Mouse (Mus musculus) MN1 (cell line): ENCODE measurements at regions not wholly inside any gene's neighbourhood (a gene's known extent, or its start where the extent isn't known, plus 50 kb on each side); places are given as distances from the start of the nearest gene placed in this dataset.
A peak's percentile ranks its signal among the peaks of the same experiment; 100 is the strongest.

Source experiments
- DNase-seq: peaks from one replicate; pipeline ENCODE4 v3.0.0-alpha.2; 2016; ENCODE audit warnings: low spot score

DNA sequence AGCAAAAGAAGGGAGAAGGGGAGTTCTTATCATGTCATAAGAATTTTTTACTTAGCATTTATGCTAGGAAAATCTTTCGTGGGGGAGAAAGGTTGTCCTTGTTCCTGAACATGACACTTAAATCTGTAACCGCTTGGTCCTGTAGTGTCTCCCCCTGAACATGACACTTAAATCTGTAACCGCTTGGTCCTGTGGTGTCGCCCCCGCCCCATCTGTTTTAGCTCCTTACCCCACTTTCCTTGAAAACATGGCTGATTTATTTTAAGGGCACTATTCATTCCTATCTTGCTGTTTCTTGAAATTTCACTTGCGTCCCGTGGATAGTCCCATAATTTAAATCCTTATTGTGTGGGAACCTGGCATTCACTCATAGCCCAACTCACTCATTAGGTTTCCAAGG lies 82.2 kb downstream of the Rap2a start:
- DNase-seq, result no peak

DNA sequence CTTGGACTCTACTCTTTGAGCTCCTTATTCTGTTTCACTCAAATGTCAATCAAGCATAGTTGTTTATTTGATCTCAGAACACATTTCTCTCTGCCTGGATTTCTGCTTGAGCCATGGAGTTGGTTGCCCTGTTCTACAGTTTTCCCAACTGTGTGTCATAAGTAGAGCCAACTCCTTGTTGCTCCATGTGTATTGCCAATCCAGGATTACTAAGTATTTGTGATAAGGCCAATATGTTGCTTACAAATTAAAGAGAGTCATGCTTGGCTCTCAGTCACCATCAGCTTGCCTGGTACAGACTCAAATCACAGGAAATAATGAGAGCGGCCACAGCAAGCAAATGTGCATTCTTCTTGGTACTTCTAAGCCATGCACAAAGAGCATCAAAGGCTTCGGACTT lies 82.7 kb downstream of the Rap2a start:
- no peak for DNase-seq

DNA sequence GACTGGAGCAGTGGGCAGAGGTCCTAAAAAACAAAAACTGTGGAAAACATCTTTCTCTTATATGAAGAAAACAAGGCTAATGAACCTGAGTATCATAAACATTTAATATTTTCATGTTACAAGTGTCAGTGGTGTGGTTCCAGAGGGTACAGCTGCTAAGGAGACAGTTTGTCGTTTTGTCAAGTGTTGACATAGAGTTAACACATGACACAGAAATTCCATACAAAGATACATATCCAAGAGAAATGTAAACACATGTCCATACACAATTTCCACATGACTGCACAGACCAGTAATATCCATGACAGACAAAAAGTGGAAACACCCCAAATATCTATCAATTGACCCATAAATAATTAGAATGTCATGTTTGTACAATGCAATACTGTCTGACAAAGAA lies 88.7 kb downstream of the Rap2a start:
- no peak for DNase-seq

DNA sequence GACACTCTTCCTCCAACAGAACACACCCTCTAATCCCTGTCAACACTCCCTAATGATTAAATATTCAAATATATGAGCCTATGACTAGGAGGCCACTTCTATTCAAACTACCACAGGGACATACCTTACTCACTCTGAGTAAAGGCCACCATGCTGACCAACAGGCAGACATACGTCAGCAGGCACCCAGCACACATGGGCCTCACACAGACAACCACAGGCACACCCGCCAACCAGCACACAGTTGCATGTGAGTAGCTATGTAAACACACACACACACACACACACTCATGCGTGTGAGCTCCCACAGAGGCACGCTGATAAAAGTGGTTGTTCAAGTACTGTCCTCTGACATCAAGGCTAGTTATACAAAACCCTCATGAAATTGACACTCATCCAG lies 89.8 kb downstream of the Rap2a start:
- DNase-seq, result no peak

DNA sequence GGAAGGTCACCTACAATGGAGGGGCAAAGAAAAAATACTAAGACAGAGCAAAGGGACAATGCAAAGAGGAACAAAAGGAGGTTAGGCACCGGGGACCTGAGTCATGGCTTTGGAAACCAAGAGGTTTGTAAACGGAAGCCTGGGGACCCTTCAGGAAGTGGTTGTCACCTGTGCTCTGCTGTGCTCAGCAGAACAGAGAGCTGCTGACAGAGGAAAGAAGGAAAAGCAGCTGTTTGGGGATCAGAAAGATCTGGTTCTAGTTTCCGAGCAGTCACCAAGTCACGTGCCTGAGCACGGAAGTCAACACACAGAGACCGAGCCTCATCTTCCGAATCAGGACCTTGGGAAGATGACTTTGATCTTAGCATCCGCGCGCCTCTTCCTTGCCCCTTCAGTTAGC lies 94.0 kb downstream of the Rap2a start:
- no peak for DNase-seq

DNA sequence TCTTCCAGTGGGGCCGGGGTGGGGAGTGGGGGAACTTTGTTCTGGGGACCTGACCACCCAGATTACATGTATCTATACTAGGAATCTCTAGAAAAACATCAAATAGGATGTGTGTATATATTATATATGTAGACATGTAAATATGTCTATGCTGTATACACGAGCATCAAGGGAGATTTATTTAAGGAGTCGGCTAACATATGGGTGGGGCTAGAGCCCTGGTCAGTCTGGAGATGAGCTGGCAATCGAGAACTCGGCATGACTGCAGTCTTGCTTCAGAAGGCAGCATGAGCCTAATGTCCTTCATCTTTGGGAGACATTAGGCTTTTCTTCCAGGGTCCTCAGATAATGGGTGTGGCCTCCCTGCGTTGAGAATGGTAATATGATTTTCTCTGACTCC lies 97.0 kb downstream of the Rap2a start:
- no peak for DNase-seq

DNA sequence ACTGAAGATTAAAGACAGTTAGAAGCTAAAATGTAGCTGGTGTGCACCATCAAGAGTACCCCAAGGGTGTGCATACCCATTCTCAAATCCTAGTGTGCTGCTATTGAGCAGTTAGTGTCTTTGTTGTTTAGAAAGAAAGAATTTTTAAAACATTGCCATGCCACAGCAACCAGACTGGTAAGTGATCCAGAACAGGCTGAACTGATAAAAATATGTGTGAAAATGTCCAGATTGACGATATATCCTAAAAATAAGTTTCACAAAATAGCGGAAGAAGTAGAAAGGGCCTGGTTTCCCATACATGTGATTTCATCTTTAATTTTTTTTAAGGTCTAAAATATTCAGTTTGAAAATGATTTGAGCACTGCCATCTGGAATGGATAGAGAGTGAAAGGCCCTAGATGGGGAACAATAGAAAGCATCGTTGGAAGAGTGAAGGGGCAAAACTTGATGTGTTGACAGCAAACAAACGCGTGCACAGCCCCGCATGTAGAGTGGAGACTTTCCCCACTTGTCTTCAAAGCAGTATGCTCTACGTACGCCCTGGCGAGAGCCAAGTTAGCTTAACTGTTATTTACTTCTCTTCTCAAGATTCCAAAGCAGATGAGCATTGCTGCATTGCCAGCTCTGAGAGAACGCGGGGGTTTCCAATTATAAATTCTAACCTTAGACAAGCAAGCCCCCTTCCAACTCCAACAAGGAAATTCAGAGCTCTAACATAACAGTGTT lies 100.3 kb downstream of the Rap2a start:
- DNase-seq, result no peak

DNA sequence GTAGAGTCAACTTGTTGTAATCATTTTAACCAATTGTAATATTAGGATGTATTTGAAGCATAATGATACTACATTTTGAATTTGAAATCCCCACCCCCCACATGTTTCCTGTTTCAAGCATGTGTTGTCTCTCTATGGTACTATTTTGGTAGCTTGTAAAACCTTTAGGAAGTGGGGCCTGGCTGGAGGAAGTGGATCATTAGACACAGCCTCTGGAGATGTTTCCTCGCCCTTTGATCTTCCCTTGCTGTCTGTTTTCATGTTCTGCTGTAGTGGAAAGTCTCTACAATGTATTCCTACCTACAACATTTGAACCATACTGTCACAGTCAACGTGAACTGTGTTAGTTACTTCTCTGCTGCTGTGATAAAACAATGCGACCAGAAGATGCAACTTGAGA lies 105.6 kb downstream of the Rap2a start:
- DNase-seq, result no peak

DNA sequence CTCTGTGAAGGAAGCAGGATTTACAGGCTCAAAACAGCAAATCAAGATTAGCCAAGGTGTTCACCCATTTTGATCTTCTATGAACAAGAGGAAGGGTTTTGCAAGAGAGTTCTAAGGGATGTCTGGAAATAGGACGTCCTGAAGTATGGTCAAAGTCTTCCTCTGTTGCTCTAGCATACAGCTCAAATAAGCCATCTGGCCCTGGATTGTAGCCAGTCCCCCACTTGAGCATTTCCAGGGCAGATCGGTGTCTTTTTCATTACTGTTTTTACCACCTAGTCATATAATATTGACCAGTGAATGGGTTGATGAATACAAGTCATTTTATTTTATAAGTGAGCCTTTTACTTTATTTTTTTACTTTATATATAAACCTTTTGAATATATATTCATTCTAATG lies 113.9 kb downstream of the Rap2a start:
- no peak for DNase-seq

DNA sequence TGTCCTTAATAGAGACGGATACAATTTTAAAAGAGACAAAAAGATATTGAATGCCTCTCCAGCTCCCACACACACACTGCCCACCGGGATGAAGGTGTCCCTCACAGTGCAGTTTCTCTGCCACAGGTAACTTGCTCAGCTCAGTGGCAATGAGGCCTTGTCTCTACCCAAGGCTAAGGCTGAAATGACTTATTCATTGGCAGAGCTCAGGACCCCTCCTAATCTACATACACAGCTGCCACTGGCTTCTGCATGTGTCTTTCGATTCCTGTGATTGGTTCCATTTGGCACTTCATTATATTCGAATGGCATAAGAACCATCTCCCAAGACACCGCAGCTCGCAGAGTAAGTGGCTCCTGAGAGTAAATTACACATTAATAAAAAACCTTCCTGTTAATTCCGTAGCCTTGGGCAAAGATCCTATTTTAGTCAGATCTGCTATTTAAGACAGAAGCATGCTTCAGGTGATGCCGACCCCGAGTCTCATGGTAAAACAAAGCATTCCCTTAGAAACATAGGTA lies 122.2 kb downstream of the Rap2a start:
- no peak for DNase-seq

DNA sequence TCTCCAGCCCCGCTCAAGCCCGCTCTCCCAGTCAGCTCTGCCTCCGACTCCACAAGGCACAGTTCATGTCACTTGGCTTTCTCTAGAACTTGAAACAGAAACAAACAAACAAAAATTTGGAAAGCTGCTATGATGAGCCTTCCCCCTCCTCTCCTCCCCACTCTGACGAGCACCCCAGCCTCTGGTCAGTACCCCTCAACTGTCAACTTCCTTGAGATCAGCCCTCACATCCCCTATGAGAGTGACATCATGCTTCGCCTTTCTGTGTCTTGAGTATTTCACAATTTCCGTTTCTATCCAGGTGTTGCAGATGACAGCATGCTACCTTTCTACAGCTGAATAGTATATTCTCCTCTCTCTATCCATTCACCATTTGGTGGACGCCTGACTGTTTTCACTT lies 123.3 kb downstream of the Rap2a start:
- no peak for DNase-seq

DNA sequence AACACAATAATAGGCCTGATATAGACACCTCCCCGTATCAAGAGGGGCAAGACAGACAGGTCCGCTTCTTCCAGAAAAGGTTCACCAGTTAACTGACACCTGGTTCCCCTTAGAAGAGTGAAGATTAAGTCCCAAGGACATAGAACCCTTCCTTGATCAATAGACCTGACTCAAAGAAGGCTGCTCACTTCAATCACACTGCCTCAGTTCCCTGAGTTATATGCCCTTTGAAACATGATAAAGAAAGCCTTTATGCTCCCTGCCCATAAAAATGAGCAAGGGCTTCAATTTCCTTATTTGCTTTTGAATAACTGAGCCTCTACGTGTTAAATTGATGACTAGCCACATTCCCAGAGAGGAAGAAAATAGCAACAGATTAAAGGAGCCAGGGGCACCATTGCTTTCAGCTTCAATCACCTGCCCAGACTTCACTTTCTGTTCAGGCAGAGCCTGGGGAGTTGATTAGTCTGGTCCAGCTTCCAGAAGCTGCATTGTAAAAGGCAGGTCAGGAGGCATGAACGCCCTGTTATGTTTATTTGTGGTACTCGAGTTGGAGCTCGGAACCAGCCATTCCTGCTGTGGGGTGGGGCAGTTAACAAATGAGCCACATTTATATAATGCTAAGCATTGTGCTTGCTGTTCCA lies 125.7 kb downstream of the Rap2a start:
- no peak for DNase-seq

DNA sequence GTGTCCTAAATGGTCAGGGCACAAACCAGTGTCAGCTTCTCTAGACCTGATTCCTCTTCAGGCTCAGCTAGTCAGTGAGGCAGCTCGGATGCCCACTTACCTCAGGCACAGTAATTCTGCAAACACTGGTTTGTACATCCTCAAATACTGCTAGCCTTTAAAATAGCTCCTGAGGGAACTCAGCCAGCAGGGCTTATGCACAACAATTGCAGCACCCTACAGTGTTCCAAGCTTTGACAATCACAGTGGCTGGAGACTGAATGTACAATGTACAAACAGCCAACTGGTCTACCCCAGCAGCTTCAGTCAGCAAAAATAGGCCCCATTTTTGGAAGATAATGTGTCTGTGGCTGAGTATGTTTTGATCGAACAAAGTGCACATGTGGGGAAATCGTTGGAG lies 129.6 kb downstream of the Rap2a start:
- no peak for DNase-seq

DNA sequence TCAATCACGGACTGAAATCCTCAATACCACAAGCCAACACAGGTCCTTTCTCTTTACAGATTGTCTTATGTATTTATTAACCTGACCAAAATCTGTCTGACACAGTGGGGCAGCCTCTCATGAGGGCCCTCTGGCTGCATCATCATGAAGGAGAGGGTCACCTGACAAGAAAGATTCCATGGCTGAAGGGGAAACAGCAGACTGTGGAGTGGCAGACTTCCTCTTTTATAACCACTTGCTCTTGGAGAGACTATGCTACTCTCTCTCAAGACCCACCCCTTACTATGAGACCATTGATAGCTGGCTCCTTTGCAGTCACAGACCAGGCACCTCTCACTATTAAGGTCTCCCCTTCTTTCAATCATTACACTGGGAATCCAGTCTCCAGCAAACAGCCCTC lies 133.1 kb downstream of the Rap2a start:
- no peak for DNase-seq

DNA sequence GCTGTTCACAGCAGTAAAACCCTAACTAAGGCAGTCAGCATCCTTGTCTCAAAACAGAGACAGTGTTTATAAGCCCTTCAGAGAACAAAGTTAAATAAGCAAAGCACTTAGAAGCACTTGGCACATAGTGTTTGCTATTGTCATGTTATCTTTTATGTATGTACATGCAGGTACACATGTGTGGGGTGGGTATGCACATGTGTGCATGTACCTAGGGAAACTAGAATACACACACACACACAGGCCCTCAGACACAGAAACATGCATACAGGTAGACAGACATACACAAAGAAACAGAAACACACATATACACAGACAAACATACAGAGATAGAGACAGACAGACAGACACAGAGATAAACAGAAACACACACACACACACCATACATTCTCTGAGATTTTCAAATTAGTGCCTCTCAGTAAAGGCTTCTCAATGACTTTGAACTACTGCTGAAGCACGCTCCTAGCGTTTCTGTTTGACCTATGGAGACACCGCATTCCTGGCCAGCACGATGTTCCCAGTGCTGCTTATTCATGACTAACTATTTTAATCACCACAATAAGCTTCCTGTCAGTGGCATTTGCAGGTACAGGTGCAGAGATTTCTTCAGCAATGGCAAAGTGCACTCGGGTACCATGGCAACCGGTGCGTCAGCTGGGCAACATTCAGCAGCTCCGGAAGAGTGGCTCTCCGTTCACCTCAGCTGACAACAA lies 148.1 kb downstream of the Rap2a start:
- no peak for DNase-seq

DNA sequence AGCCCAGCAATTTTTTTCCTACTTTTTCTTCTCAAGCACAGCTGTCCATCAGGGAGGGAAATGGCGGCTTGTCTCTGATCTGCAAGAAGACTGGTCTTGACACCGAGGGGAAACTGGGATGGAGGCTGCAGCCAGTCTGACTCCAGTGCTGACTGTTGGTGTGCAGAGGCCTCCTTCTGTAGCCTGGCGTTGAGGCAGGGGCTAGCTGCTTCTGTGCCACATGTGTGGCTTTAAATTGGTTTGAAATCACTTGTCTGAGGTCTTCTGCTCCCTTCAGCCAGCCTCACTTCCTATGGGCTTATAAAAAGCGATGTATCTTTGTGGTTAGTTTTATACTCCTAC lies 148.7 kb downstream of the Rap2a start:
- no peak for DNase-seq

DNA sequence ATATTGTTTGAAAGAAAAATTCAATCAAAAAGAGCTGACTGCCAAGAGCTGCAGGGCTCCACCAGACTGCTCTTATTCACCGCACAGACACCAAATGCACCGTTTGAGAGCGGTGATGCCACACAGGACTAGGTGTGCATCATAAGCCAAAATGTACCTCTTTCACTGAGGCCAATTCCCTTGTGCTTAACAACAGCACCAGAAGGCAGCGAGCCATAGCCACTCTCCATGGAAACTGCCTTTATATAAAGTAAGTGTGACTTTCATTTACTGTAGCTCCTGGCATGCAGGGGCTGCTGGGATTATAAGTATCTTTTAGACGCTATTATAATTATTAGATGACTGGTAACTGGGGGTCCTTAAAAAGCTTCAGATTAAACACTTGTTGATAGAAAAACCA lies 154.5 kb downstream of the Rap2a start:
- no peak for DNase-seq

DNA sequence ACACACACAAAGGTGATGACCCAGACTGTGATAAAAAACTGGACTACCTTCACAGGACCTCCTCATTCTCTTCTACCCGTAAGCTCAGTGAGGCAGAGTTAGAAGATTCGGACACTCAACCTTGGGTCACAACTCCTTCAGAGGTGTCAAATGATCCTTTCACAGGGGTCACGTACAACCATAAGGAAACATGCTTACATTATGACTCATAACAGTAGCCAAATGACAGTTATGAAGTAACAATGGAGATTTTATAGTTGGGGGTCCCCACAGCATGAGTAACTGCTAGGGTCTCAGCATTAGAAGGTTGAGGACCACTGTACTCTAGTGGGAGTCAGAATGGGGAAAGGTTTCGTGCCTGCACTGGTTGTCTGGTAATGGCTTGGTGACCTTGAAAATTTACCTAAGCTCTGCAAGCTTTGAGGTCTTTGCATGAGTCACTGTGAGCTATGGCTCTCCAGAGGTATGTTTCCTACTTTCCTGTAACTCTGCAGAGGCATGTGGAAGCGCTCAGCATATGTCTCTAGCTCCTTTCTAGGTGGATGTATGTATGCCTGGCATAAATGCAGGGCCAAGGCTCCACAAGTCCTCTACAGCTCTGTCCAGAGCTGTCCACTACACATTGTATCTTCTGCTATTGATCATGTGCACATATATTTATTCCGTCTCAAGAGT lies 158.6 kb downstream of the Rap2a start:
- DNase-seq, result no peak

DNA sequence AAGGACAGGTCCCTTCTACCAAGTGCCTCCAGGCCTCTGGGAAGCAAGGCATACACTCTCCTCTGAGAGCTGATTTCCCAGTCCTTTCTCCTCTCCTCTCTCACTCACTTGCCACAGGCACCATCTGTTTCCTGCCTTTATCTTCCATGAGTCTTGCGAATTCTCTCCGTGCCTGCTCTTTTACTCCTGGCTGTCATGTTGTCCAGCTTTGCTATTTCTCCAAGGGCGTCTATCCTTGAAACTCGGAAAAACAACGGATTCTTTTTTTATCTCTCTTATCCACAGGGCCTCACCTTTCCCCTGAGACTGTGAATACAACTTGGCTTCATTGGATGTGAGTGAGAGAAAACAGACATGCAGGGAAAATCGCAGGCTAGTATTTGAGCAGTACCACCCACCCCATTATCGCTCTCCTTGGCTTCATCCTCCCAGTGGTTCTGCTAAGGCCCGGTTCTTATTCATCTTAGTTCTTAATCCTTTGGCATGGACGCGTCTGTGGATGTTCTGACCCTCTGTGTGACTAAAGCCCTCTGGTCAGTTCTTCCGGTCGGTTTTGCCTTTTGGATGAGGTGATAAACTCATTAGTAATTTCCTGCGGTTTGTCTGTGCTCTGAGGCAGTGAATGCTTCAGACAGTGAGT lies 159.4 kb downstream of the Rap2a start:
- DNase-seq, result peak; percentile 33

DNA sequence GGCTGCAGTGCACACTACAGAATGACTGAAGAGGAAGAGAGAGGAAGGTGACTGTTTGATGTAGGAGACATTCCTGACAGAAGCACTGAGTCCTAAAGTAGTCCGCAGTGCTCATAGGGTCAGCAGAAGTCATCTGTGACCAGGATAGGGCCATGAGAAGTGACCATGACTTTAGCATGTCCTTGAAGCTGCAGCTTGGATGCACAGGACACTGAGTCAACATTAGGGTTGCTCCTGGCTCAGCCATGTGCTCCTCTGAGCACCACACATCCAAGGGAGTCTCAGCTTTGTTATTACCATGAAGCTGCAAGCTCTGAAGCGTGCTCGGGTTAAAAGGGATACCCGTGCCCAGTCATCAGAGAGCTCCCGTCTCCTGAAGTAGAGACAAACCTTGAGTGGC lies 164.3 kb downstream of the Rap2a start:
- no peak for DNase-seq

DNA sequence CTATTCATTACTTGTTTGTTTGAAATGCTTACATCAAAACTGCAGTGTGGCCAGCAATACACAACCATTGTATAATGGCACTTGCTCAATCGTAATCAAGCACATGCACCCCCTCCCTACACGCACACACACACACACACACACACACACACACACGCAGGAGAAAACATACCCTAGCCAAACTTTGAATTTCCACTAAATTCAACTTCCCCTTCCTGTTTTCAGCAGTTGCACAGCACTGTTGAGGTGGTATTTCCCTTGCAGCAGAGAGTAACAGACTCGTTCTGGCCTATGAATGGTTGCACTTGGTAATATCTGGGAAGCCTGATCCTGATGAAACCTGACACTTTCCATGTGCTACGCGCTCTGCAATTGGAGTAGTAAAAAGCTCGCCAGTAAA lies 173.8 kb downstream of the Rap2a start:
- no peak for DNase-seq

DNA sequence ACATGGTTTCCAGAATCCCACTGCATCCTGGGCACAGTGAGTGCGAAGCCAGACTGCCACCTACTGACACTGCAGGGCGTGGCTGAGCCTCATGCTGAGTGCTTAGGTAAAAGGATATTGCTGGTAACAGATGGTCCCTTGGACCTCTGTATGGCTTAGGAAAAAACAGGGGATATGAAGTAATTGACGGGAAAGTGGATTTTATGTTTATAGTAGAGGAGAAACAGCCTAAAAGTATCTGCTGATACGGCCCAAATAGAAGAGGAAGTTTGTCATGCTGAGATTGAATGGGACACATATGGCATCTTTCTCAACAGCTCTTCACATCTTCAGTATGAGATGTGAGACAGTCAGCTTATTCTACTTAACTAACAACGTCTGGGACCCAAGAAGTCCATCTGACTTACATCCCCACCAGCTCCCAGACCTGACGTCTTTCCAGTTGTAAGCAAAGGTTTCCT lies 182.1 kb downstream of the Rap2a start:
- DNase-seq, result peak; percentile 10
